Mouse (Mus musculus) bone marrow macrophage, adult 2 months (primary cell): ENCODE measurements around the gene Sh3bp1. TPM values are rescaled to one million over a fixed set of nuclear protein-coding genes. Genes with fewer than 3 reads are reported as not detected.

ENCODE experiments used
- H3K27ac ChIP-seq: 2 replicates; pipeline ENCODE4 v1.5.1; 2012; ENCODE audit warnings: low read depth, low read length; ENCODE audit not compliant: insufficient read depth
- H3K4me1 ChIP-seq: 2 replicates; pipeline ENCODE4 v1.6.1; 2012; ENCODE audit warnings: low read length; ENCODE audit not compliant: control insufficient read depth, insufficient read depth
- H3K4me3 ChIP-seq: 2 replicates; pipeline ENCODE4 v1.5.1; 2012; ENCODE audit warnings: mild to moderate bottlenecking, low read length, moderate library complexity; ENCODE audit not compliant: insufficient read depth
- CTCF ChIP-seq: IDR thresholded peaks from 2 replicates; pipeline ENCODE4 v1.5.1; 2012; ENCODE audit warnings: low read depth, mild to moderate bottlenecking, low read length, moderate library complexity
- POLR2A ChIP-seq: IDR thresholded peaks from 2 replicates; pipeline ENCODE4 v1.6.1; 2012; ENCODE audit warnings: mild to moderate bottlenecking, low read depth, low read length, borderline replicate concordance
- polyA plus RNA-seq: library from polyadenylated mRNA; stranded (reverse); fragments of >200 nt; gene quantifications from 2 replicates; pipeline ENCODE4 v1.2.4, GENCODE M21; 2012; ENCODE audit not compliant: missing spikeins, insufficient read depth, insufficient read length

Sh3bp1 gene
- polyA plus RNA-seq, 1 experiment = 180 TPM

DNA sequence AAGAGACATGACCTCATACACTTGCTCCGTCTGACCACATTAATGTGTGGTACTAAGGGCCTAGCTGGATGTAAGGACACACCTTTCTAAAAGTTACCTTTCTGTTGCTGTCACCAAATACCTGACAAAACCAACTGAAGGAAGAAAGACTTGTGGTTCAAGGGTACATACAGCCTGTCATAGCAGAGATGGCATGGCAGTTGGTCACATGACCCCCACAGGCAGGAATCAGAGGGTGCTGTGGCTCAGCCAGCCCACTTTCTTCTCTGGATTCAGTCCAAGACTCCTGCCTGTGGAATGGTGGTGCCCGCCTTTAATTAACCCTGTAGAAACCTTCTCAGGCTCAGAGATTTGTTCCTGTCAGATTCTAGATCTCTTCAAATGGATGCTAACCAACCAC is 36.4 kb upstream of the Sh3bp1 start:
- H3K27ac ChIP-seq = peak overlapping the region; percentile 82
- no peak for TF ChIP-seq CTCF
- TF ChIP-seq POLR2A = no peak
- peak overlapping the region; percentile 51; the same call in 1 of the 2 replicates for H3K4me3 ChIP-seq
- H3K4me1 ChIP-seq = peaks cover 44% of the 10 kb centered on the region

DNA sequence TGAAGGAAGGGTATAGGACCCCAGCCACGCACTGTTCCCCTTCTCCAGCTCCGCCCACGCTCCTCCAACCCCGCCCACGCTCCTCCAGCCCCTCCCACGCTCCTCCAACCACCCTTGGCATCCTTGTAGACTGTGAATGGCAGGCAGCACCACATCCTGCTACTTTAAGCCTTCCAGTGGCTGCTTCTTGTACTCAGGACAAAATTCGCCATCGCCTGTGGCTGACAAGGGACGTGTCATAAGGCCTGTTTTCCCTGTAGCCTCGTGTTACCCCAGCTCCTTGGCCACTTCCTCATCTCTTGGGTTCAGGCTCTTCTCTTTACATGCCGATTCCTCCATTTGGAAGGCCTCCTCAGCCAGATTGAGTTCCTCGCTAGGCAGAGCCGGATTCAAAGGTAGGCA is 35.7 kb upstream of the Sh3bp1 start:
- H3K4me1 ChIP-seq = peaks cover 44% of the 10 kb centered on the region
- TF ChIP-seq CTCF (no peak), POLR2A (no peak)
- H3K4me3 ChIP-seq = peak overlapping the region; percentile 51
- H3K27ac ChIP-seq = peak overlapping the region; percentile 82

DNA sequence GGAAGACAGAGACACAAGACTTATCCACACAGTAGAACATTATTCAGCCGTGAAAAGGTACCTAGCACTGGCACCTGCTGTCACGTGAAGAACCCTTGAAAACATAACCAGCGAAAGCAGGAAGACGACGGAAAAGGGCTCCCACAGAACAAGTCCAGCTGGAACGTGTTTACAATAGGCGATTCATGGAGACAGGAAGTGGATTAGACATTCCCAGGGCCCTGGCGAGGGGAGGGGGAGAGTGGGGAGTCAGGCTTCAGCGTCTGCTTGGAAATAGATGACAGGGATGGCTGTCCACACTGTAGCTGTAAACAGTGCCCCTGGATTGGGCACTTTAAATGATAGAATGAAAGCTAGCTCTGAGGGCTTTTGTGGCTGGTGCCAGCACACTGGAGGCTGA is 31.2 kb upstream of the Sh3bp1 start:
- Histone ChIP-seq H3K4me1 (peaks cover 16% of the 10 kb centered on the region), H3K27ac (no peak overlapping the region), H3K4me3 (no peak overlapping the region)
- no peak for TF ChIP-seq CTCF
- no peak for TF ChIP-seq POLR2A

DNA sequence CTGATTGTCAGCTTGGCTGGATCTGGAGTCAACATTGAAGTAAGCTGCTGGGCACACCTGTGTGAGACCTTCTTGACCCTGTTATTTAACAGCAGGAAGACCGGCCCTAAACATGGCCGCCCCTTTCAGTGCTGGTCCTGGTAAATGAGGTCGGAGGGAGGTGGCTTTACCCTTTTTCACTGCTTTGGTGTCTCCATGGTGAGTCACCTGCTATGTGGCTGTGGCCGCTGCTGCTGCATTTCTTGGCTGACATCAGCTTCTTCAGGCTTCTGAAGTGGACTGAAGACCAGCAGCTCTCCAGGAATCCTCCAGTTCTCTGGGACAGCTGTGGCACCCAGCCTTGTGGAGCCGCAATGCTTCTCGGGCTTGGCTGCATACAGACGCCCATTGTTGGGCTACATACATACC is 30.7 kb upstream of the Sh3bp1 start:
- H3K4me1 ChIP-seq = peaks cover 11% of the 10 kb centered on the region
- TF ChIP-seq POLR2A (no peak), CTCF (no peak)
- no peak overlapping the region for H3K27ac ChIP-seq
- H3K4me3 ChIP-seq = no peak overlapping the region

DNA sequence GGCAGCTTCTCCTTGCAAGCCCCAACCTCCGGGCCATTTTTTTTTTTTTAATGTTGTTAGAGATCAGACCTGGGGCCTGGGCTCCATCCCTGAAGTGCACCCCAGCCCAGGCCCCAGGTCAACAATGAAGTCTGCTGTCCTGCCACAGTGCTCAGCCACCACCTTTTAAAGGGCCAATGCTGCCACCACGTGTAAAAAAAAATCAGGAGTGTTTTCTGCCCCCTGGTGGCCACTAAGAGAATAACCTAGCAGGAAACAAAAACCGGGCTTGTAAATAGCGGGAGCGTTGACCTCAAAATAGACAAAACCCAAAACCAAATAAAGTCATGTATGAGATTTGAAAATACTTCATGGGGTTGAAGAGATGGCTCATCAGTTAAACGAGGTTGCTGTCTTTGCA is 29.8 kb upstream of the Sh3bp1 start:
- Histone ChIP-seq H3K27ac (no peak overlapping the region), H3K4me3 (no peak overlapping the region), H3K4me1 (peaks cover 3% of the 10 kb centered on the region)
- TF ChIP-seq CTCF = peak; percentile 78
- no peak for TF ChIP-seq POLR2A

DNA sequence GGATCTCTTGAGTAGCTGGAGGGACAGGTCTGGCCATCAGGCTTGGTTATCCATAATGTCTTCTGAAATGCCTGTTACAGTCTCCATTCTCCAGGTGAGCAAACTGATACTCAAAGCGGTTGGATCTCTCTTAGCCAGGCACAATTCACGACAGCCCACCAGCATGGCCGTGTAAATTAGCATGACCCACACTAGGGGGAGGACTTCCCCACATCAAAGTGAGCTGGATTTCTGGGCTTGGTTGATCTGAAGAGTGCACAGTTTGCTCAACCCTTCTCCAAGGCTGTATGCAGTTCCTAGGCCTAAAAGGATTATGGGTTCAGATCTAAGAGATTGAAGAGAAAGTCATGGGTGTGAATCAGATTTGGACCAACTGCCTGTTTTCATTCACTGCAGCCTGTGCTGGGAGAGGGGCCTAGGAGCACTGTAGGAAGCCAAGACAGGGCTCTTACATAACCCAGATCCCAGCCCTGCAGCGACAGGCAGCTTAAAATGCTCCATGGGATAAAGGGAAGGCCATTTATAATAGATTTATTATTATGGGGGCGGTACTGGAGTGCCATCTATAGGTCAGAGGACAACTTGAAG is 27.5 kb upstream of the Sh3bp1 start:
- Histone ChIP-seq H3K27ac (no peak overlapping the region), H3K4me1 (peaks cover 6% of the 10 kb centered on the region), H3K4me3 (no peak overlapping the region)
- TF ChIP-seq CTCF (no peak), POLR2A (no peak)

DNA sequence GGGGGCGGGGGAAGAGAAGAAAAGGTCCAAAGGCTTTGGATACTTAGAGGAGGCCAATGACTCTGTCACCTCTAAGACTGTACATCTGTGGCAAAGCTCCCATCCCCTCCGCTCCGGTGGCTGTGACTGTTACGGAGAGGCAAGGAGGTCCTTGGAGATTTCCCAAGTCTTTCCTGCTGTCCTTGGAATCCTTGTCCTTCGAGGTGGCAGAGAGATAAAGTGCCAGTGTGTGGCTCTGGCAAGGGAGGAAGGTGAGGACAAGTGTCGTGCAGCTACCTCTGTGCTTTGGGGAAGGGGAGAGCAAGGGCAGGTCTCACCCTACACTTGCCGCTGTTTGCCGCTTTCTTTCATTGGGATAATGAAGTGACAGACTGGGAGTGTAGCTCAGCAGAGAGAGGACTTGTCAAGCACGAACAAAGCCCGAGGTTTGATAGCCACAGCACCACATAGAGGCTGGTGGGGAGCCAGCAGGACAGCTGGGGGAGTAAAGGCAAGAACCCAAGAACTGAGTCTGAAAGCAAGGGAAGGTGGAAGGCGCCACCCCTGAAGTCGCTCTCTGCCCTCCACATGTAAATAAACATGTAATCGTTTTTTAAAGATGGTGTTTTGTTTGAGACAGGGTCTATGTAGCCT is 25.6 kb upstream of the Sh3bp1 start:
- TF ChIP-seq POLR2A (no peak), CTCF (no peak)
- H3K4me3 ChIP-seq = no peak overlapping the region
- no peak overlapping the region for H3K27ac ChIP-seq
- H3K4me1 ChIP-seq = peaks cover 6% of the 10 kb centered on the region

DNA sequence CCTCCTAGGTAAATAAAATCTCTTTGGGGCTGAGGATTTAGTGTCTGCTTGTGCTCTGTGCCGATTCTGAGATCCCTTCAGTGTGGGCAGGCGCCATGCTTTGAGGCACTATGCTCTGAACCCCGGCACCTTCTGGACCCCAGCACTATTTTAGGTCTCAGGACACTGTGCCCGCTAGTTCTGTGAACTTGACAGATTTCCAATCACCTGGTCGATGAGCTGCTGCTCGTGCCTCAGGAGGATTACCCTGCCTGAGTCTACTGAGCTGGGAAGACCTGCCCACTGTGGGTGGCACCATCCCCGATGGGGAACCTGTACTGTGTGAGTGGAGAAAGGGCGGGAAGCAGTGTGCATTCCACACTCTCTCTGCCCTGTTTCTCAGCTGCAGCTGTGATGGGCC is 24.6 kb upstream of the Sh3bp1 start:
- no peak overlapping the region for H3K4me3 ChIP-seq
- peaks cover 13% of the 10 kb centered on the region for H3K4me1 ChIP-seq
- H3K27ac ChIP-seq = no peak overlapping the region
- TF ChIP-seq POLR2A (no peak), CTCF (no peak)

DNA sequence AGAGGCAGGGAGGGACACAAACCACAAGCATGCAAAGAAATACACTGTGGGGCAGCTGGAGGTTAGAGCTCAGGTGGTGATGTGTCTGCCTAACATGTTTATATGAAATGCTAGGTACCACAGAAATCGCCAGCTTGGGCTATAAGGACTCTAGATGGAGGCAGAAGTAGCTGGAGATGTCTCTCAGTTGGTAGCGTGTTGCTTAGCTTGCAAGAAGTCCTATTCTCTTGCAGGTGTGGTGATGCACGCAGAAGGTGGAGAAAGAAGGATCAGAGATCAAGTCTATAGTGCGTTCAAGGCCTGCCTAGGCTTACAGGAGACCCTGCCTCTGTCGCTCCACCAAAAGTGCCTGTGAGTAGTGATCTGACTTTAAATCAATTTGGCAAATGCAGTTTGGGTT is 24.0 kb upstream of the Sh3bp1 start:
- TF ChIP-seq POLR2A = no peak
- TF ChIP-seq CTCF = no peak
- peaks cover 19% of the 10 kb centered on the region for H3K4me1 ChIP-seq
- no peak overlapping the region for H3K4me3 ChIP-seq
- H3K27ac ChIP-seq = 0 out of 2 replicates have a peak overlapping the region, but pooled peaks have one; percentile 40

DNA sequence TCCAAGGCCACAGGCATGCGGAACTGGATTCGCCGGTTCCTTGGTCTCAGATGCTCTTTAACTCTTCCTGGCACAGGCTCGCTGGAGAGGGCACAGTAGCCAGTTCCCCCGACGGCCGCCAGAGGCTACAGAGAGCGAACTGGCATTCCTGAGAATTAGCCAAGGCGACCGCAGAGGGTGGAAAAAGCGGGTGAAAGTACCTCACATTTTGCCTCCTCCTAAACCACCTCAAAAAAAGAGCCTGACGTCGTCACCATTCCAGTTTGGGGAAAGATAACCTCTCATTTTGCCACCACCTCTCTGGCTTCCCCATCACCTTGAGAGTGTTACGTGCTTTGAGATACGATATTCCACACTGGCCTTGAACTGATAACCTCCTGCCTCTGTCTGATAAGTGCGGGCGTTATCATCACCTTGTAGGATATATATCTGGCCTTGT is 23.3 kb upstream of the Sh3bp1 start:
- TF ChIP-seq POLR2A (no peak), CTCF (peak; percentile 46; the same call in 1 of the 2 replicates)
- peak overlapping the region; percentile 65 for H3K4me3 ChIP-seq
- H3K27ac ChIP-seq = peak overlapping the region; percentile 90
- H3K4me1 ChIP-seq = peaks cover 22% of the 10 kb centered on the region
